Mouse (Mus musculus) spleen, adult 2 months (tissue): Measurements from ENCODE around the gene Nup160.

ENCODE experiments used
- CTCF ChIP-seq: fragments of 200-500 bp; IDR thresholded peaks from 2 replicates; pipeline ENCODE4 v1.5.1; 2011; ENCODE audit warnings: mild to moderate bottlenecking, inconsistent platforms; ENCODE audit not compliant: insufficient read depth, insufficient read length, insufficient replicate concordance; ENCODE audit errors: extremely low read depth
- POLR2A ChIP-seq: fragments of 200-500 bp; IDR thresholded peaks from 2 replicates; pipeline ENCODE4 v1.6.1; 2011; ENCODE audit warnings: low read depth, low read length, inconsistent platforms

- TF ChIP-seq POLR2A (no peak), CTCF (no peak)
These were observed 27.1 kb upstream of the Nup160 start for GRCm38 (mm10) chr2:90649965-90650364.
